Mouse (Mus musculus): ENCODE measurements around the gene Kirrel3. TPM values are rescaled to one million over a fixed set of nuclear protein-coding genes. Genes with fewer than 3 reads are reported as not detected.

The Kirrel3 gene
- polyA plus RNA-seq, 1 experiment from 2014 or later: 0.72 TPM

- ATAC-seq: no peak
- no peaks in the 10 kb centered on the region for H3K27me3 ChIP-seq (replicated peaks; ENCODE audit: insufficient read depth, low read length)
- no peak overlapping the region for H3K9ac ChIP-seq (replicated peaks; ENCODE audit: low read depth)
- no peak overlapping the region for H3K27ac ChIP-seq (ENCODE audit: low read length)
- no peaks in the 10 kb centered on the region for H3K36me3 ChIP-seq (ENCODE audit: insufficient read depth, low read length)
- H3K4me3 ChIP-seq (ENCODE audit: low read depth, low read length): no peak overlapping the region
- H3K4me2 ChIP-seq (replicated peaks; ENCODE audit: low read depth, low read length): no peak overlapping the region
- TF ChIP-seq EP300 (IDR thresholded peaks at IDR 0.05) (no peak), CTCF (IDR thresholded peaks at IDR 0.05) (no peak)
- no peak for DNase-seq (ENCODE audit: low spot score)
- H3K9me3 ChIP-seq (ENCODE audit: low read length): no peaks in the 10 kb centered on the region
- no peaks in the 10 kb centered on the region for H3K4me1 ChIP-seq (ENCODE audit: insufficient read depth, low read depth, low read length)
- WGBS: 71% methylated on average over 6 of the region's 6 CpGs
These were observed 316.0 kb downstream of the Kirrel3 start for GRCm38 (mm10) chr9:34801662-34802061.

GRCm38 (mm10) chr9:34806854-34807253, 321.2 kb downstream of the Kirrel3 start:
- TF ChIP-seq EP300 (IDR thresholded peaks at IDR 0.05) (no peak), CTCF (IDR thresholded peaks at IDR 0.05) (no peak)
- DNase-seq (ENCODE audit: low spot score) (no peak), ATAC-seq (no peak)
- Histone ChIP-seq H3K9me3 (ENCODE audit: low read length) (no peaks in the 10 kb centered on the region), H3K36me3 (ENCODE audit: insufficient read depth, low read length) (no peaks in the 10 kb centered on the region), H3K4me3 (ENCODE audit: low read depth, low read length) (no peak overlapping the region), H3K27me3 (replicated peaks; ENCODE audit: insufficient read depth, low read length) (no peaks in the 10 kb centered on the region), H3K4me2 (replicated peaks; ENCODE audit: low read depth, low read length) (no peak overlapping the region), H3K4me1 (ENCODE audit: insufficient read depth, low read depth, low read length) (no peaks in the 10 kb centered on the region), H3K9ac (replicated peaks; ENCODE audit: low read depth) (no peak overlapping the region), H3K27ac (ENCODE audit: low read length) (no peak overlapping the region)
- WGBS: 79% methylated on average over 3 of the region's 3 CpGs

- ATAC-seq: no peak
- Histone ChIP-seq H3K4me1 (ENCODE audit: insufficient read depth, low read depth, low read length) (no peaks in the 10 kb centered on the region), H3K36me3 (ENCODE audit: insufficient read depth, low read length) (no peaks in the 10 kb centered on the region), H3K9me3 (ENCODE audit: low read length) (no peaks in the 10 kb centered on the region), H3K9ac (replicated peaks; ENCODE audit: low read depth) (no peak overlapping the region), H3K4me3 (ENCODE audit: low read depth, low read length) (no peak overlapping the region), H3K27ac (ENCODE audit: low read length) (no peak overlapping the region), H3K27me3 (replicated peaks; ENCODE audit: insufficient read depth, low read length) (no peaks in the 10 kb centered on the region), H3K4me2 (replicated peaks; ENCODE audit: low read depth, low read length) (no peak overlapping the region)
- TF ChIP-seq CTCF (IDR thresholded peaks at IDR 0.05) (no peak), EP300 (IDR thresholded peaks at IDR 0.05) (no peak)
- no peak for DNase-seq (ENCODE audit: low spot score)
- WGBS: 59% methylated on average over 5 of the region's 5 CpGs
These were observed 324.4 kb downstream of the Kirrel3 start for GRCm38 (mm10) chr9:34809993-34810513.

GRCm38 (mm10) chr9:34818325-34818976, 332.8 kb downstream of the Kirrel3 start:
- no peak for TF ChIP-seq CTCF (IDR thresholded peaks at IDR 0.05)
- no peak for TF ChIP-seq EP300 (IDR thresholded peaks at IDR 0.05)
- DNase-seq (ENCODE audit: low spot score) (no peak), ATAC-seq (no peak)
- Histone ChIP-seq H3K27me3 (replicated peaks; ENCODE audit: insufficient read depth, low read length) (no peaks in the 10 kb centered on the region), H3K4me3 (ENCODE audit: low read depth, low read length) (no peak overlapping the region), H3K27ac (ENCODE audit: low read length) (no peak overlapping the region), H3K4me1 (ENCODE audit: insufficient read depth, low read depth, low read length) (no peaks in the 10 kb centered on the region), H3K4me2 (replicated peaks; ENCODE audit: low read depth, low read length) (no peak overlapping the region), H3K9me3 (ENCODE audit: low read length) (no peaks in the 10 kb centered on the region), H3K9ac (replicated peaks; ENCODE audit: low read depth) (no peak overlapping the region), H3K36me3 (ENCODE audit: insufficient read depth, low read length) (no peaks in the 10 kb centered on the region)
- WGBS: 12% methylated on average over 10 of the region's 10 CpGs

GRCm38 (mm10) chr9:34824358-34825088, 338.8 kb downstream of the Kirrel3 start:
- no peaks in the 10 kb centered on the region for H3K36me3 ChIP-seq (ENCODE audit: insufficient read depth, low read length)
- no peak for ATAC-seq
- H3K9me3 ChIP-seq (ENCODE audit: low read length): no peaks in the 10 kb centered on the region
- WGBS: 72% methylated on average over 18 of the region's 18 CpGs
- no peak for DNase-seq (ENCODE audit: low spot score)
- TF ChIP-seq CTCF (IDR thresholded peaks at IDR 0.05) (no peak), EP300 (IDR thresholded peaks at IDR 0.05) (no peak)
- H3K27me3 ChIP-seq (replicated peaks; ENCODE audit: insufficient read depth, low read length): no peaks in the 10 kb centered on the region
- H3K4me3 ChIP-seq (ENCODE audit: low read depth, low read length): no peak overlapping the region
- no peak overlapping the region for H3K27ac ChIP-seq (ENCODE audit: low read length)
- H3K4me2 ChIP-seq (replicated peaks; ENCODE audit: low read depth, low read length): no peak overlapping the region
- H3K9ac ChIP-seq (replicated peaks; ENCODE audit: low read depth): no peak overlapping the region
- H3K4me1 ChIP-seq (ENCODE audit: insufficient read depth, low read depth, low read length): no peaks in the 10 kb centered on the region

- H3K4me1 ChIP-seq (ENCODE audit: insufficient read depth, low read depth, low read length): no peaks in the 10 kb centered on the region
- H3K36me3 ChIP-seq (ENCODE audit: insufficient read depth, low read length): no peaks in the 10 kb centered on the region
- H3K27me3 ChIP-seq (replicated peaks; ENCODE audit: insufficient read depth, low read length): no peaks in the 10 kb centered on the region
- WGBS: 54% methylated on average over 2 of the region's 2 CpGs
- H3K9ac ChIP-seq (replicated peaks; ENCODE audit: low read depth): no peak overlapping the region
- DNase-seq (ENCODE audit: low spot score) (no peak), ATAC-seq (no peak)
- H3K27ac ChIP-seq (ENCODE audit: low read length): no peak overlapping the region
- H3K9me3 ChIP-seq (ENCODE audit: low read length): no peaks in the 10 kb centered on the region
- H3K4me3 ChIP-seq (ENCODE audit: low read depth, low read length): no peak overlapping the region
- no peak for TF ChIP-seq CTCF (IDR thresholded peaks at IDR 0.05)
- TF ChIP-seq EP300 (IDR thresholded peaks at IDR 0.05): no peak
- no peak overlapping the region for H3K4me2 ChIP-seq (replicated peaks; ENCODE audit: low read depth, low read length)
These were observed 339.4 kb downstream of the Kirrel3 start for GRCm38 (mm10) chr9:34825089-34825400.

All from lung, postnatal 0 days (tissue).